Mouse (Mus musculus): Measurements from ENCODE around the gene Raet1e. TPM values are rescaled to one million over a fixed set of nuclear protein-coding genes. Genes with fewer than 3 reads are reported as not detected.
A peak's percentile ranks its signal among the peaks of the same experiment; 100 is the strongest.
"Not testable (repeated sequence)": the region's sequence is repeated elsewhere in the genome, so short reads cannot be mapped to it uniquely, and the experiment has no call there.

The Raet1e gene
- polyA plus RNA-seq, 1 experiment from 2014 or later: 8.3 TPM

DNA sequence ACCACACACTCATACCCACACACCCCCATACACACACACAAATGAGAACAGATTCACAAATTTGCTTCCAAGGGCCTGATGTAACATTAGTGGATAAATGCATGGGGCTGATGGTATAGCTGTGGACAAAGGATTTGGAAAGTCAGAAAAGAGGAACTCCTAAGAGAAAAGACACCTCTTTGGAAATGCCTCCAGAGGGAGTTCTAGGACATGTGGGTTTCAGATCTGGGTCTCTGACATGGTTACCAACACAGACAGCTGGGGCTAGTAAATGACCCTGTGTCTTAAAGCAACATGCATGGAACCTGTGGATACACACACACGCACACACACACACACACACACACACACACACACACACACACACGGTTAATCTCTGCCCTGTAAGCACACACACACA, 202.6 kb downstream of the Raet1e start:
- WGBS: 25% methylated on average over 2 of the region's 2 CpGs
- ATAC-seq (ENCODE audit: insufficient read depth, low FRiP score, low read depth); H3K4me2 ChIP-seq; H3K36me3 ChIP-seq; H3K4me3 ChIP-seq (replicated peaks); H3K9ac ChIP-seq; H3K27me3 ChIP-seq (replicated peaks); H3K4me1 ChIP-seq; H3K27ac ChIP-seq; H3K9me3 ChIP-seq: not testable (repeated sequence)

DNA sequence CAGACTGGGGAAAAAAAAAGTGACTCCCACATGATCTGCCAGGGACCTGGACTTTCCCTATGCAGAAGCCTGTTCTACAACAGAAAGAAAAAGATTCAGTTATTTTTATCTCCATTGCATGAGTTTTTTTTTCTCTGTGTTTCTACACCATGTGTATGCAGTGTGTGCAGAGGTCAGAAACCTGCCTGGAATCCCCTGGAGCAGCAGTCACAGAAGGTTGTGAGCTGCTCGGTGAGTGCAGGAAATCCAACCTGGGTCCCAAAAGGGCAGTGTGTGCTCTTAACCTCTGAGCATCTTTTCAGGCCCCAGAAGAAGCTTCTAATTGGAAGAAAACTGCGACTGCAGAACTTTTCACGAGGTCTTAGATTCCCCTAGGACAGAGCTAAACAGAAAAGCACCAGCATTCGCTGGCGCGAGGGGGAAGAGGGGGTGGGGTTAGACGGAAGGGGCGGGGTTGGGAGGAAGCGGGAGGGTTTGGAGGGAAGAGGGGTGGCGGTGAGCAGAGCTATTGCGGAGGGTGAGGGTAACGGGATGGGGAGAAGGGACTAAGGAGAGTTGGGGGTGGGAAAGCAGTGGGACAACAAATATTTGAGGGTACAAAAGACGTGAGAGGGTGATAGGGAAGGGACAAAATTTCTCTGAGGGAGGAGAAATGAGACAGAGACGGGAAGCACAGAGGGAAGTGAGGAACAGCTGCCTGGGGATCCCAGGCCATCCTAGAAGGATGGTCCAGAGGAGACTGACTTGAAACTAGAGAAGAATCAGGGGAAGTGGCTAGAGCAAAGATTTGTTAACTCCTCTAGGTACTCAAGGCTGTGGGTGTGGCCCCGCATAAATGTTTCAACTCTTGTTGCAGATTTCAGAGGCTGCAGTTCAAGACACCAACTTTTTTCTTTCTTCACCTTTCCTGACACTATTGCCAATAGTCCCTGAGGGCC, 203.3 kb downstream of the Raet1e start:
- WGBS: 4% methylated on average over 11 of the region's 15 CpGs
- peak overlapping the region; percentile 17; the same call in 1 of the 2 replicates for H3K4me3 ChIP-seq (replicated peaks)
- not testable (repeated sequence) for H3K9ac ChIP-seq; H3K4me1 ChIP-seq; H3K27ac ChIP-seq; H3K9me3 ChIP-seq; H3K27me3 ChIP-seq (replicated peaks); H3K36me3 ChIP-seq
- peak overlapping the region; percentile 41 for H3K4me2 ChIP-seq
- peak; percentile 58; the same call in 1 of the 2 replicates for ATAC-seq (ENCODE audit: insufficient read depth, low FRiP score, low read depth)

DNA sequence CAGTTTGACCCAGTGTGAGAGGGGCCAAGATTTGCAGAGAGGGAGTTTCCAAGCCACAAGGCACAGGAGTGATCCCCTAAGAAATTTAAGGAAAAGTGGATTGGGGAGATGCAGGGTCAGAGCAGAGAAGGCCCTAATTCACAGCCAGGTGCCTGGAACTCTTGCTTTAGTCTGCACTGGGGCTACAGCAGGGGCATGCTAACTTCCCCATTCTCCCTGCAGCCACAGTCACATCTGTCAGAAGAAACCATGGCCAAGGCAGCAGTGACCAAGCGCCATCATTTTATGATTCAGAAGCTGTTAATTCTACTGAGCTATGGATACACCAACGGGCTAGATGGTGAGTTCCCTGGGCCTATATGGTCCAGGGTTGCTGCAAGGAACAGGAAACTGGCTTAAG, 204.1 kb downstream of the Raet1e start:
- WGBS: 88% methylated on average over 2 of the region's 2 CpGs
- H3K27me3 ChIP-seq (replicated peaks); H3K9ac ChIP-seq; H3K4me2 ChIP-seq; H3K27ac ChIP-seq; H3K4me3 ChIP-seq (replicated peaks); H3K9me3 ChIP-seq; H3K36me3 ChIP-seq; H3K4me1 ChIP-seq; ATAC-seq (ENCODE audit: insufficient read depth, low FRiP score, low read depth): not testable (repeated sequence)

DNA sequence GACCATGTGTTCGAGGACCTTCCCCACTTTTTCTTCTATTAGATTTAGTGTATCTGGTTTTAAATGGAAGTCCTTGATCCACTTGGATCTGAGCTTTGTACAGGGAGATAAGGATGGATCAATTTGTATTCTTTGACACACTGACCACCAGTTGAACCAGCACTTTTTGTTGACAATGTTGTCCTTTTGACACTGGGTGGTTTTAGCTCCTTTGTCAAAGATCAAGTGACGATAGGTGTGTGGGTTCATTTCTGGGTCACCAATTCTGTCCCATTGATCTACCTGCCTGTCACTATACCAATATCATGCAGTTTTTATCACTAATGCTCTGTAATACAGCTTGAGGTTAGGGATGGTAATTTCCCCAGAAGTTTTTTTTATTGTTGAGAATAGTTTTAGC, 206.5 kb downstream of the Raet1e start:
- H3K27me3 ChIP-seq (replicated peaks); H3K4me2 ChIP-seq; H3K36me3 ChIP-seq; H3K27ac ChIP-seq; H3K4me1 ChIP-seq; H3K4me3 ChIP-seq (replicated peaks); H3K9ac ChIP-seq; H3K9me3 ChIP-seq; ATAC-seq (ENCODE audit: insufficient read depth, low FRiP score, low read depth): not testable (repeated sequence)
- WGBS: 57% methylated on average over 2 of the region's 2 CpGs

DNA sequence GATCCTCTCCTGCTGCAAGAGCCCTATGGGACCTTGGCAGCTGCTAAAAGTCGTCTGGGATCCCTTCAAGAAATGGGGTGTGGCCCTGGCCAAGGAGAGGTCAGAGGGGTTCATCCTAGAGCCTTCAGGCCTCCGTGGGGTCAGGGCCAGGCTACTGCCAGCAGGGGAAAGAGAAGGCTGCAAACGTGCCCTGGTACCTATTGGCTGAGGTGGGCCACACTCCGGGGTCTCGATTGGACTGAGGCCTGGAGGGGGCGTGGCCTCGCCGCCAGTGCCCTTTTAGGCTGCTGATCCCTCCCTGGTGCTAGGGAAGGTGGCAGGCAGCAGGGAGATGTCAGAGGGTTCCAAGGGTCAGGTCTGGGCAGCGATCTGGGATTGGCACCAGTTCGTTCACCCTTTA, 222.9 kb downstream of the Raet1e start:
- H3K9ac ChIP-seq; H3K4me1 ChIP-seq; H3K36me3 ChIP-seq; H3K27me3 ChIP-seq (replicated peaks); H3K4me2 ChIP-seq; H3K27ac ChIP-seq; H3K4me3 ChIP-seq (replicated peaks); H3K9me3 ChIP-seq: not testable (repeated sequence)
- 9% methylated on average over 9 of the region's 10 CpGs for WGBS
- 0 out of 2 replicates have a peak, but pooled peaks have one; percentile 16 for ATAC-seq (ENCODE audit: insufficient read depth, low FRiP score, low read depth)

DNA sequence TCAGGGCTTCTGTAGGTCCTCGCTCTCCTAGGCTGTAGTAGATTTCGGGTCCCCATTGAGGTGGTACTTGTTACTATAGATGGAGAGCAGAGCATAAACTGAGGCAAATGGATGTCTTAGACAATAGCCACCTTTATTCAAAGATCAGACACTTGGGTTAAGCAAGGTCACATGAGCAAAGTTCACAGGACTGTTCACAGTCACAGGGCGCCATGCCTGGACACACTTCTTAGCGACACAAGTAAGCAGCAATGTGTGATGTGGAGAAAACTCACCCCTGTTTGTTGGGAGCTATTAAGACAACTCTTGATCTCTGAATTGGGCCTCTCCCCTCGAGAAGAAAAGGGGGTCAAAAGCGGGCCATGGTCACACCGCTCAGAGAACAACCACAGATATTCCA, 231.8 kb downstream of the Raet1e start:
- not testable (repeated sequence) for H3K27me3 ChIP-seq (replicated peaks); H3K4me2 ChIP-seq; H3K4me1 ChIP-seq; H3K36me3 ChIP-seq; ATAC-seq (ENCODE audit: insufficient read depth, low FRiP score, low read depth); H3K27ac ChIP-seq; H3K9me3 ChIP-seq; H3K9ac ChIP-seq; H3K4me3 ChIP-seq (replicated peaks)
- 80% methylated on average over 7 of the region's 7 CpGs for WGBS

DNA sequence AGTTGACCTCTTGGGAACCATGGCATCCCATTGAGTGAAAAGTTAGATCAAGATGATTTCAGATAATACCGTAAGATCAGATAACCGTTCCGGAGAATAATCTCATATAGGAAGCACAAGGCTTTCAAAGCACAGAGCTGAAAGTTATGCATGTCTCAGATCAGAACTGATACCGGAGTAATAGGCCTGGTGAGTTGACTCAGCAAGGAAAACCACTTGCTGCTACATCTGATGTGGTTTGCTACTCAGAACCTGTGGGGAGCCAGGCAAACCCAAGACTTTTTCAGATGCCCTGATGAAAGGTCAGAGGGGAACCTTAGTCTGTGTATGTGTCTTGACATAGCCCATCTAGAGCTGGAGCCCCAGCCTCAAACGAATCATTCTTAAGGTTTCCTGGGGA, 233.2 kb downstream of the Raet1e start:
- H3K27me3 ChIP-seq (replicated peaks); H3K36me3 ChIP-seq; H3K4me2 ChIP-seq; H3K4me1 ChIP-seq; H3K9me3 ChIP-seq; H3K9ac ChIP-seq; ATAC-seq (ENCODE audit: insufficient read depth, low FRiP score, low read depth); H3K4me3 ChIP-seq (replicated peaks); H3K27ac ChIP-seq: not testable (repeated sequence)
- WGBS: 84% methylated on average over 4 of the region's 5 CpGs

DNA sequence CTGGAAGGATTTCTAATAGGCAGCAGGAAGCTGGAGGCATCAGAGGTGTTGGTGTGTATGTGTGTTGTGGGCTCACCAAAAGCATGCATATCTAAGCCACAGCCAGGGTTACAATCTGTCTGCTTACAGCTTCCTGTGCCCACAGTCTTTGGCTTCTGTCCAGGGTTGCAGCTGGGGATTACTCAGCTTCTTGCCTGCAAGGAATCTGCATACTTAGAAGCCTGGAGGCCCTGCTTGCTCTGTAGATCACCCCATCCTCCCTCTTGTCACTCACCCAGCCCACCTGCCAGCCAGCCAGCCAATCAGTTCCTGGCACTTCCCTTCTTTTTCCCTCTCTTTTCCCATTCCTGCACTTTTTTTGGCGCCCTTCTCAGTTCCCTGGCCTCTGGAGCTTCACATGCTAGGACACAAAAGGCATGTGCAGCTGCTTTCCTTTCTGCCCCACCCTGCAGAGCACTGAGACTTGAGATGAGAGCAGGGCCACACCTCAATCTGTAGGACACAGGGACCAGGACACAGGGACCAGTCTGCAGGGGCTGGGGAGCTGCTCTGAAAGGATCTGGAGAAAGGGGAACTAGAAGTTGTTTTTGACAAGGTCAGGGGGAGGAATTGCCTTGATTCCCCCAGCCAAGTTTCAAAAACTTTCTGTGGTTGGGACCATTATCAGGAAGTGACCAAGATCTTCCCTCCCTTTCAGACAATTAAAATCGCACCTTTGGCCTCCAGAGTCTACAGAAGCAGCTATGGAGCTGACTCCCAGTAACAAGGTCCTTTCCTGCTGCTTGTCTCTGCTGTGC, 234.9 kb downstream of the Raet1e start:
- not testable (repeated sequence) for H3K4me2 ChIP-seq; H3K4me1 ChIP-seq; H3K9ac ChIP-seq; H3K9me3 ChIP-seq; H3K4me3 ChIP-seq (replicated peaks); H3K27ac ChIP-seq; H3K27me3 ChIP-seq (replicated peaks); ATAC-seq (ENCODE audit: insufficient read depth, low FRiP score, low read depth); H3K36me3 ChIP-seq
- no CpG with 5 or more reads among the region's 2 CpGs for WGBS

DNA sequence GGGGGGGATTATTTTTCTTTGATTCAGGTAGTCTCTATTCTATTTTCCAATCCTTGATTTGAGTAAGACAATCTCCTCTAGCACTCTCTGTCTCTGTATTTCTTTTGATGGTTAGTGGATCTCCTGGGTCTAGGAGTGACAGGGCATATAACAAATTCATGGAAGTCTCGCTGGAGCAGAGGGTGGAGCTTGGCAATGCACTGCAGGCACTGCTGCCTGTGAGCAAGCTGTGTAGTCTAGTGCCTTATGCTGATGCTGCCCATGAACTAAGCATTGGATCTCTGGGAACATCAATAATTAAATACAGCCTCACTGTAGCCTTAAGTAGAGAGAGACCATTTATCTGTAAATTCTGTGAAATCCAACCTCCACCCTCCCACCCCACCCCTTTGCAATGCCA, 238.3 kb downstream of the Raet1e start:
- H3K4me1 ChIP-seq; H3K4me3 ChIP-seq (replicated peaks); H3K27ac ChIP-seq; ATAC-seq (ENCODE audit: insufficient read depth, low FRiP score, low read depth); H3K27me3 ChIP-seq (replicated peaks); H3K36me3 ChIP-seq; H3K4me2 ChIP-seq; H3K9me3 ChIP-seq; H3K9ac ChIP-seq: not testable (repeated sequence)
- 36% methylated on average over 1 of the region's 1 CpGs for WGBS

DNA sequence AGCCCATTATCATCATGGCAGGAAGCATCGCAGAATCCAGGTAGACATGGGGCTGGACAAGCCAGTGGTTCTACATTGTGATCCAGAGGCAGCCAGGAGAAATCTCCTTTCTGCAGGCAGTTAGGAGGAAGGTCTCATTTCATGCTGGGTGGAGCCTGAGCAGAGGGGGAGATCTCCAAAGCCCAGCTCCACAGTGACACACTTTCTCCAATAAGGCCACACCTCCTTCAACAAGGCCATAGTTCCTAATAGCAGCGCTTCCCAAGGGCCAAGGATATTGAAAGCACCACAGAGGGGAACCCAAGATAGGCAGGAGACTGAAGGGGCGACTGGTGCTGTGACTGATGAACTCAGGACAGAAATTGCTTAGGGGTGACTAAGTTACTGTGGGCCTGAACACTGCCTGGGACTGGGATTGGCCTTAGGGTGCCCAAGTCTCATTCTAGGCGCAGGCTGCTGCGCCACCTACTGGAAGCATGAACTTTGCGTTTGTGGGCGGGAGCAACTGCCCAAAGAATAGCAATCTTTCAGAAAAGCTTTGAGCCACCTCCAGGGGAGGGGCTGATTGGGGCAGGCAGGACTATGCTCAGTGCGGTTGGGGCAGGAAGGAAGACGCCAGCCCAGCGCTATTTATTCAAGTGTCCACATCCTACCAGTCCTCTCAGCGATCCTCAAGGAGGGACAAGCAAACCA, 244.0 kb downstream of the Raet1e start:
- H3K4me3 ChIP-seq (replicated peaks); H3K9ac ChIP-seq; H3K27ac ChIP-seq; H3K9me3 ChIP-seq; H3K4me2 ChIP-seq; H3K36me3 ChIP-seq; H3K27me3 ChIP-seq (replicated peaks); H3K4me1 ChIP-seq: not testable (repeated sequence)
- 8% methylated on average over 9 of the region's 11 CpGs for WGBS
- peak; percentile 58 for ATAC-seq (ENCODE audit: insufficient read depth, low FRiP score, low read depth)

DNA sequence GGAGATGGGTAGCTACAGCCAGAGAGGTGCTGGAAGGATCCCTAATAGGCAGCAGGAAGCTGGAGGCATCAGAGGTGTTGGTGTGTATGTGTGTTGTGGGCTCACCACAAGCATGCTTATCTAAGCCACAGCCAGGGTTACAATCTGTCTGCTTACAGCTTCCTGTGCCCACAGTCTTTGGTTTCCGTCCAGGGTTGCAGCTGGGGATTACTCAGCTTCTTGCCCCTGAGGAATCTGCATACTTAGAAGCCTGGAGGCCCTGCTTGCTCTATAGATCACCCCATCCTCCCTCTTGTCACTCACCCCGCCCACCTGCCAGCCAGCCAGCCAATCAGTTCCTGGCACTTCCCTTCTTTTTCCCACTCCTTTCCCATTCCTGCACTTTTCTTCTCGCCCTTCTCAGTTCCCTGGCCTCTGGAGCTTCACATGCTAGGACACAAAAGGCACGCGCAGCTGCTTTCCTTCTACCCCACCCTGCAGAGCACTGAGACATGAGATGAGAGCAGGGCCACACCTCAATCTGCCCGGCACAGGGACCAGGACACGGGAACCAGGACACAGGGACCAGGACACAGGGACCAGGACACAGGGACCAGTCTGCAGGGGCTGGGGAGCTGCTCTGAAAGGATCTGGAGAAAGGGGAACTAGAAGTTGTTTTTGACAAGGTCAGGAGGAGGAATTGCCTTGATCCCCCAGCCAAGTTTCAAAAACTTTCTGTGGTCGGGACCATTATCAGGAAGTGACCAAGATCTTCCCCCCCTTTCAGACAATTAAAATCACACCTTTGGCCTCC, 255.5 kb downstream of the Raet1e start:
- not testable (repeated sequence) for H3K9ac ChIP-seq; H3K9me3 ChIP-seq; H3K4me3 ChIP-seq (replicated peaks); H3K4me1 ChIP-seq; H3K36me3 ChIP-seq; H3K27ac ChIP-seq; H3K4me2 ChIP-seq; H3K27me3 ChIP-seq (replicated peaks)
- peak; percentile 50; the same call in 1 of the 2 replicates for ATAC-seq (ENCODE audit: insufficient read depth, low FRiP score, low read depth)
- 6% methylated on average over 2 of the region's 8 CpGs for WGBS

Measured in stomach, embryonic 15.5 days (tissue).